ENCODE assay signal across 8 mouse cellular contexts in the genomic region with DNA sequence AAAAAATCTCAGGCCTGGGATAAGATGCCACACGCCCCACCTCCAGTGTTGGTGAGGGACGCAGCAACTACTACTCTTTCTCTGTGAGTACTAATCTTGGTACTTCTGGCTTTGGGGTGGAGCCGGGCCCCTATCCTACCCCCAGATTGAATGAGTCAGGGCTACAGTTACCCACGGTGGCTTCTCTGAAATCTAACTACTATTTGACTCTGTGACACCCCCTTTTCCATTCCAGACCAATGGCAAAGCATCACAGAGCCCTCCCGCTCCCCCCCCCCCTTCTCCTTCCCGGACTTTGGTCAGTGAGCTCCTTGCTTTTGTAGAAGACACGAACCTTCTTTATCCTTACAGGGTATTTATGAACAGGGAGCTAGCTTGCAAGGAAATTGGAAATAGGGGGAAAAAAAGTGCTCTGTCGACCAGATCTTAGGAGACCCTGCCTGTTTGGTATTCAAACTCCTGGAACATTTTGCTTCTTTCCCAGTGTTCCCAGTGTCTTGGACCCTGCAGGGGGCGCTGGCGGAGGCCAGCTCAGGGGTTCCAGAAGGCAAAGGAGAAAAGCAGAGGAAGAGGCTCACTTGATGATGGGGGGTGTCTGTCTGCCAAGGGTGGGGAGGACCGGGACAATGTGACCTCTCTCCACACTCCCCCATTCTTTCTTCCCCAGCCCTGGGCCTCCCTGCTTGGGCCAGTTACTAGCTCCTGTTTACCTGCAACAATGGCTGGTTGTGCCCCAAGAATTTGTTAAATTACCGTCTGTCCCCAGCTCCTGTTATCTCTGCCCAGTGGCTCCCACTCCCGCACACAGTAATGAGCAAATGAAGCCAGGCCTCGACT. TPM values are rescaled to one million over a fixed set of nuclear protein-coding genes. Genes with fewer than 3 reads are reported as not detected.
DNase-seq lines count a peak whose midpoint lies in the region; ATAC-seq and TF ChIP-seq lines count a peak whose summit lies in the region.

No protein-coding gene starts in this region.

- peaks cover 22% of the 10 kb centered on the region; the same call in 1 of the 2 replicates for H3K36me3 ChIP-seq in hindbrain, embryonic 12.5 days
- no peaks in the 10 kb centered on the region for H3K36me3 ChIP-seq in midbrain, embryonic 15.5 days (replicated peaks)

- TF ChIP-seq CTCF in left cerebral cortex, adult 2 months (IDR thresholded peaks at IDR 0.05), result peak; percentile 61

- no peaks in the 10 kb centered on the region for H3K9me3 ChIP-seq in hindbrain, embryonic 12.5 days (replicated peaks)
- H3K9me3 ChIP-seq in midbrain, embryonic 15.5 days, result no peaks in the 10 kb centered on the region

- H3K4me2 ChIP-seq in hindbrain, embryonic 12.5 days (replicated peaks), result peak overlapping the region; percentile 80
- peak overlapping the region; percentile 91 for H3K4me2 ChIP-seq in midbrain, embryonic 15.5 days

- peak overlapping the region; percentile 56 for H3K4me3 ChIP-seq in left cerebral cortex, adult 2 months
- H3K4me3 ChIP-seq in hindbrain, embryonic 12.5 days, result peak overlapping the region; percentile 100
- peak overlapping the region; percentile 100 for H3K4me3 ChIP-seq in midbrain, embryonic 15.5 days

- ATAC-seq in hindbrain, embryonic 12.5 days (ENCODE audit: low FRiP score), result 0 out of 2 replicates have a peak, but pooled peaks have one; percentile 8
- ATAC-seq in midbrain, embryonic 15.5 days (replicated peaks), result no peak

- peaks cover 68% of the 10 kb centered on the region for H3K4me1 ChIP-seq in hindbrain, embryonic 12.5 days
- H3K4me1 ChIP-seq in midbrain, embryonic 15.5 days, result peaks cover 75% of the 10 kb centered on the region

- peak in 1 of 2 experiments; percentile 39 for DNase-seq in left cerebral cortex, adult 2 months (ENCODE audit: extremely low spot score in 1 of 2, low spot score in 2 of 2)
- DNase-seq in left cerebral cortex, adult 8-10 months (ENCODE audit: low spot score in 2 of 2), result no peak
- peak; percentile 61 for DNase-seq in embryo, embryonic 10 days (ENCODE audit: low spot score)
- DNase-seq in frontal cortex, postnatal 25 days (ENCODE audit: low spot score in 2 of 2), result no peak
- DNase-seq in left cerebral cortex, adult 11 months (ENCODE audit: low spot score), result no peak
- no peak for DNase-seq in adrenal gland, postnatal 25 days

- peak overlapping the region; percentile 100 for H3K9ac ChIP-seq in hindbrain, embryonic 12.5 days
- peak overlapping the region; percentile 100 for H3K9ac ChIP-seq in midbrain, embryonic 15.5 days

- intact Hi-C loops in left cerebral cortex, adult 2 months (cut with DNase I), result no loop called here

- under 1% methylated on average over 14 of the region's 14 CpGs for WGBS in hindbrain, embryonic 12.5 days
- WGBS in midbrain, embryonic 15.5 days, result 3% methylated on average over 13 of the region's 14 CpGs

- H3K27ac ChIP-seq in left cerebral cortex, adult 2 months, result peak overlapping the region; percentile 50
- H3K27ac ChIP-seq in hindbrain, embryonic 12.5 days, result peak overlapping the region; percentile 100
- H3K27ac ChIP-seq in midbrain, embryonic 15.5 days, result peak overlapping the region; percentile 99

- no peaks in the 10 kb centered on the region for H3K27me3 ChIP-seq in hindbrain, embryonic 12.5 days
- H3K27me3 ChIP-seq in midbrain, embryonic 15.5 days (replicated peaks), result no peaks in the 10 kb centered on the region

RNA-seq across cellular contexts. Expression of a gene that starts 1.9 kb away (rescaled TPM):
- total RNA-seq in left cerebral cortex, adult 2 months (2021), result 10 to 100 TPM; 46.1 to 51.8 TPM
- total RNA-seq in left cerebral cortex, adult 8-10 months (2022), result 10 to 100 TPM; 43.2 to 58.9 (median 51.0) TPM
- 128 and 131 TPM in 2 replicates for polyA plus RNA-seq in hindbrain, embryonic 12.5 days (2016; fragmentation: Nextera tagmentation; extraction: Ambion mirVana)
- polyA plus RNA-seq in midbrain, embryonic 15.5 days (2015; fragmentation: Nextera tagmentation; extraction: Ambion mirVana), result 65.9 and 66.3 TPM in 2 replicates
- 15.3 and 20.8 TPM in 2 replicates for total RNA-seq in adrenal gland, postnatal 25 days (2021)

RNA-seq across cellular contexts. Expression of a gene that starts 34.8 kb away (rescaled TPM):
- total RNA-seq in left cerebral cortex, adult 2 months (2021), result not detected
- not detected for total RNA-seq in left cerebral cortex, adult 8-10 months (2022)
- not detected in 2 replicates for polyA plus RNA-seq in hindbrain, embryonic 12.5 days (2016; fragmentation: Nextera tagmentation; extraction: Ambion mirVana)
- polyA plus RNA-seq in midbrain, embryonic 15.5 days (2015; fragmentation: Nextera tagmentation; extraction: Ambion mirVana), result not detected in 2 replicates
- total RNA-seq in adrenal gland, postnatal 25 days (2021), result not detected in 2 replicates

RNA-seq across cellular contexts. Expression of a gene that starts 53.2 kb away (rescaled TPM):
- total RNA-seq in left cerebral cortex, adult 2 months (2021), result 10 to 100 TPM; 40.7 to 43.5 TPM
- 10 to 100 TPM; 27.1 to 38.6 (median 33.1) TPM for total RNA-seq in left cerebral cortex, adult 8-10 months (2022)
- 23.1 and 24.7 TPM in 2 replicates for polyA plus RNA-seq in hindbrain, embryonic 12.5 days (2016; fragmentation: Nextera tagmentation; extraction: Ambion mirVana)
- 31.6 and 32.6 TPM in 2 replicates for polyA plus RNA-seq in midbrain, embryonic 15.5 days (2015; fragmentation: Nextera tagmentation; extraction: Ambion mirVana)
- 25.2 and 38.3 TPM in 2 replicates for total RNA-seq in adrenal gland, postnatal 25 days (2021)

Comparison
In these comparisons a context has a peak if more than half of its experiments do, and no peak if none do; other contexts are left out.
1. H3K27ac ChIP-seq: peak in every context shown above with its lines; median percentile 100 in hindbrain, embryonic 12.5 days; 99 in midbrain, embryonic 15.5 days; 50 in left cerebral cortex, adult 2 months.